Mouse (Mus musculus) hindbrain, postnatal 0 days (tissue): ENCODE data around the gene Cxcr4. TPM values are rescaled to one million over a fixed set of nuclear protein-coding genes. Genes with fewer than 3 reads are reported as not detected.

Experiments
- ATAC-seq: fragments of 200-750 bp; cut with Nextera tagmentation; 2 replicates; pipeline ENCODE4 v1.8.0; 2017; ENCODE audit warnings: mild to moderate bottlenecking, moderate TSS enrichment, moderate library complexity
- DNase-seq: peaks from one replicate; pipeline ENCODE4 v3.0.0-alpha.2; 2015; ENCODE audit warnings: low spot score
- H3K27ac ChIP-seq: fragments of 300-500 bp; sonication (generic); 2 replicates; pipeline ENCODE4 v1.5.1; 2014; ENCODE audit warnings: mild to moderate bottlenecking
- H3K27me3 ChIP-seq: fragments of 300-500 bp; sonication (generic); 2 replicates; pipeline ENCODE4 v1.6.1; 2014; ENCODE audit warnings: low read length, mixed read lengths; ENCODE audit not compliant: insufficient read depth
- H3K36me3 ChIP-seq: fragments of 300-500 bp; sonication (generic); 2 replicates; pipeline ENCODE4 v1.6.1; 2014; ENCODE audit warnings: low read length, mixed read lengths; ENCODE audit not compliant: insufficient read depth
- H3K4me1 ChIP-seq: fragments of 300-500 bp; sonication (generic); 2 replicates; pipeline ENCODE4 v1.6.1; 2014; ENCODE audit warnings: antibody characterized with exemption, low read length, mixed read lengths; ENCODE audit not compliant: insufficient read depth
- H3K4me2 ChIP-seq: fragments of 300-500 bp; sonication (generic); 2 replicates; pipeline ENCODE4 v1.6.1; 2014; ENCODE audit warnings: low read depth, mild to moderate bottlenecking, low read length, moderate library complexity, mixed read lengths
- H3K4me3 ChIP-seq: fragments of 300-500 bp; sonication (generic); 2 replicates; pipeline ENCODE4 v1.5.1; 2014; ENCODE audit warnings: low read length
- H3K9ac ChIP-seq: fragments of 300-500 bp; sonication (generic); replicated peaks from 2 replicates; pipeline ENCODE4 v1.6.1; 2014; ENCODE audit warnings: mild to moderate bottlenecking, low read length, moderate library complexity, mixed read lengths
- H3K9me3 ChIP-seq: fragments of 300-500 bp; sonication (generic); 2 replicates; pipeline ENCODE4 v1.6.1; 2016; ENCODE audit warnings: low read length, mixed read lengths
- CTCF ChIP-seq: IDR thresholded peaks from 2 replicates; pipeline ENCODE4 v1.5.1; 2016; ENCODE audit warnings: antibody characterized with exemption, control low read depth, low read depth
- WGBS: fragments of 180-500 bp; shearing (Covaris S2); extraction: QIAGEN DNeasy Blood & Tissue Kit; methylation state at CpG from one replicate; pipeline ENCODE4 v1.1.7; 2014; 5-methylcytosine and 5-hydroxymethylcytosine counted together
- polyA plus RNA-seq: library from polyadenylated mRNA; unstranded; fragments of >200 nt; fragmentation: Nextera tagmentation; extraction: Ambion mirVana; gene quantifications from 2 replicates; pipeline ENCODE4 v1.2.1, GENCODE M21; 2015
- total RNA-seq: library from RNA; depleted of rRNA; stranded (reverse); fragments of >200 nt; gene quantifications from 2 replicates; pipeline ENCODE4 v1.2.3, GENCODE M21; 2014

Gene Cxcr4
- total and polyA plus RNA-seq, 2 experiments from 2014 or later, result 5.1 to 76.1 TPM

GRCm38 (mm10) chr1:128600549-128600948, 8.5 kb upstream of the Cxcr4 start:
- H3K4me3 ChIP-seq, result no peak overlapping the region
- no peaks in the 10 kb centered on the region for H3K36me3 ChIP-seq
- TF ChIP-seq CTCF, result no peak
- no peak overlapping the region for H3K27ac ChIP-seq
- H3K9ac ChIP-seq, result no peak overlapping the region
- no peak for ATAC-seq
- WGBS, result 92% methylated on average over 2 of the region's 2 CpGs
- no peaks in the 10 kb centered on the region for H3K27me3 ChIP-seq
- no peak overlapping the region for H3K4me2 ChIP-seq
- no peak for DNase-seq
- H3K4me1 ChIP-seq, result 0 out of 2 replicates have a peak, but pooled peaks cover under 1% of the 10 kb centered on the region
- no peaks in the 10 kb centered on the region for H3K9me3 ChIP-seq

GRCm38 (mm10) chr1:128597209-128597782, 5.2 kb upstream of the Cxcr4 start:
- Histone ChIP-seq H3K9ac (no peak overlapping the region), H3K4me2 (no peak overlapping the region), H3K9me3 (no peaks in the 10 kb centered on the region), H3K4me1 (peaks cover 14% of the 10 kb centered on the region; the same call in 1 of the 2 replicates), H3K27ac (no peak overlapping the region), H3K36me3 (no peaks in the 10 kb centered on the region), H3K27me3 (no peaks in the 10 kb centered on the region), H3K4me3 (no peak overlapping the region)
- WGBS, result 77% methylated on average over 15 of the region's 15 CpGs
- DNase-seq, result no peak
- TF ChIP-seq CTCF, result no peak
- no peak for ATAC-seq

GRCm38 (mm10) chr1:128595528-128595927, 3.4 kb upstream of the Cxcr4 start:
- peaks cover 14% of the 10 kb centered on the region; the same call in 1 of the 2 replicates for H3K4me1 ChIP-seq
- ATAC-seq, result peak; percentile 27; the same call in 1 of the 2 replicates
- no peak overlapping the region for H3K4me3 ChIP-seq
- TF ChIP-seq CTCF, result no peak
- 12% methylated on average over 6 of the region's 6 CpGs for WGBS
- DNase-seq, result peak; percentile 72
- 0 out of 2 replicates have a peak overlapping the region, but pooled peaks have one; percentile 32 for H3K27ac ChIP-seq
- 0 out of 2 replicates have a peak overlapping the region, but pooled peaks have one; percentile 13 for H3K4me2 ChIP-seq
- H3K27me3 ChIP-seq, result no peaks in the 10 kb centered on the region
- H3K9ac ChIP-seq, result 0 out of 2 replicates have a peak overlapping the region, but pooled peaks have one; percentile 9
- no peaks in the 10 kb centered on the region for H3K36me3 ChIP-seq
- no peaks in the 10 kb centered on the region for H3K9me3 ChIP-seq

GRCm38 (mm10) chr1:128595105-128595420, 3.0 kb upstream of the Cxcr4 start:
- Histone ChIP-seq H3K9me3 (no peaks in the 10 kb centered on the region), H3K4me3 (no peak overlapping the region), H3K36me3 (no peaks in the 10 kb centered on the region), H3K27me3 (no peaks in the 10 kb centered on the region), H3K9ac (no peak overlapping the region), H3K4me1 (peaks cover 14% of the 10 kb centered on the region; the same call in 1 of the 2 replicates), H3K4me2 (0 out of 2 replicates have a peak overlapping the region, but pooled peaks have one; percentile 0), H3K27ac (peak overlapping the region; percentile 32; the same call in 1 of the 2 replicates)
- TF ChIP-seq CTCF, result no peak
- 22% methylated on average over 3 of the region's 3 CpGs for WGBS
- no peak for ATAC-seq
- DNase-seq, result peak; percentile 19

- DNase-seq (peak; percentile 23), ATAC-seq (no peak)
- Histone ChIP-seq H3K4me1 (peaks cover 14% of the 10 kb centered on the region; the same call in 1 of the 2 replicates), H3K9ac (no peak overlapping the region), H3K4me2 (0 out of 2 replicates have a peak overlapping the region, but pooled peaks have one; percentile 0), H3K9me3 (no peaks in the 10 kb centered on the region), H3K27me3 (no peaks in the 10 kb centered on the region), H3K36me3 (no peaks in the 10 kb centered on the region), H3K27ac (peak overlapping the region; percentile 32; the same call in 1 of the 2 replicates), H3K4me3 (no peak overlapping the region)
- 26% methylated on average over 12 of the region's 12 CpGs for WGBS
- no peak for TF ChIP-seq CTCF
Measured at GRCm38 (mm10) chr1:128594353-128595104, 2.4 kb upstream of the Cxcr4 start.

GRCm38 (mm10) chr1:128592961-128593501, 938 bp upstream of the Cxcr4 start:
- H3K9me3 ChIP-seq, result no peaks in the 10 kb centered on the region
- peak overlapping the region; percentile 93 for H3K4me2 ChIP-seq
- DNase-seq (peak; percentile 70), ATAC-seq (peak; percentile 67)
- peak overlapping the region; percentile 76 for H3K27ac ChIP-seq
- H3K4me1 ChIP-seq, result peaks cover 18% of the 10 kb centered on the region; the same call in 1 of the 2 replicates
- H3K36me3 ChIP-seq, result no peaks in the 10 kb centered on the region
- WGBS, result under 1% methylated on average over 24 of the region's 24 CpGs
- H3K9ac ChIP-seq, result peak overlapping the region; percentile 35; the same call in 1 of the 2 replicates
- H3K4me3 ChIP-seq, result peak overlapping the region; percentile 67
- no peaks in the 10 kb centered on the region for H3K27me3 ChIP-seq
- TF ChIP-seq CTCF, result no peak
